Mouse (Mus musculus): ENCODE measurements around the gene Mut.

Gene Mut

DNA sequence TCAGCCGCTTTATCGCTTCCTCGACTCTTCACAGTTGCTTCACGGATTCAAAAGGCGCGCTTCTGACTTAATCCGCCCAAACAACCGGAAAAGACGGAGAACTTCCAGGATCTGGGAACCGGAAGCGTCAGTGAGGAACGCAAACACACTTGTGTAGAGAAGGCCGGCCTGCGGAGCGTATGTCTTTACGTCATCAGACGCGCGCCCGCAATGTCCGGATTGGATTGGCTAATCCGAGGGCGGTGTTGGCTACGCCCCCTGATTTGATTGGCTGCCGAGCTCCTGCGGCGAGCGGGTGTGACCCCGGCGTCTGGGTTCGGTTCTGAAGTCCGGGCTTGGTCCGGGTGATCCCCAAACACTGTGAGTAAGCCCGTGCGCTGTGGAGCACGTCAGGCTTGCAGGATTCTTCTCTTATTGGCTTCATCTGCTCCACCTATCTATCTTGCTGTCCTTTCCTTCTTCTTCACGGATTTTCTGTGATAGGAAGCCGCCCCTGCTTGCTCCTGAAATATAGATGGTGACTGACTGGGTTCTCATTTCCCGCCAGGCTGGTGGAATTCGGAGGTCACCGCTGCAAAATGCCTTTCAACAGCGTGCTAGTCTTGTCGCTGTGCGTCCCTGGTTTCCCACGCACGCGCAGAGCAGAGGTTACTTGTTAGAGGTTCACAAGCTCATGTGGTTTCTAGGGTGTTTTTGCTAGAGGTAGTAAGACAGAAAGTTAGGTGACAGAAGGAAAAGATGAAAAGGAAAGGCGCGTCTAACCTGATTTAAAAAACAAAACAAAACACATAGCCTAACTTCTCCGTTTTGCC, at the start of gene Mut, which contains the start of gene Cenpq:
Mut (plus strand) TSS at position 266 of the 812 bp plus-strand sequence.
Cenpq (minus strand) TSS at position 628 of the 812 bp plus-strand sequence.
- DNase-seq (ENCODE audit: low read depth, low spot score) = peak; percentile 99

DNA sequence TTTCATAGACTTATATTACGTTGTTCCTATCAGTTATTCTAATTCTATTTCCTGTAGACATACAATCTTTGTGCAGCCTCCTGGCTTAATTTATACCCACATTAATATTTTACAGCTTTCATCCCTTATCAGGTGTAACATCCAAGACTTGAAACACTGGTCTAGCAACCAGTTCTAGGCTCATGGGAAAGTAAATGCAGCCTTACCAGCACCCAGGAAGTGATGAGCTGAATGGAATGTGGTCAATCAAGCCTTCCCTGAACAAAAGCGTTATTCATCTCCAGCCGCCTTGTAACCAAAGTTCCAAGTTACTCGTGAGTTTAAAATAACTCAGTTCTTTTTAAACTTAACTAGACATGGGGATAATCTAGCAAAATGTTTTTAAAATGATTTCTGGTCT, 49.3 kb upstream of the Mut start:
- DNase-seq (ENCODE audit: low read depth, low spot score) = no peak

DNA sequence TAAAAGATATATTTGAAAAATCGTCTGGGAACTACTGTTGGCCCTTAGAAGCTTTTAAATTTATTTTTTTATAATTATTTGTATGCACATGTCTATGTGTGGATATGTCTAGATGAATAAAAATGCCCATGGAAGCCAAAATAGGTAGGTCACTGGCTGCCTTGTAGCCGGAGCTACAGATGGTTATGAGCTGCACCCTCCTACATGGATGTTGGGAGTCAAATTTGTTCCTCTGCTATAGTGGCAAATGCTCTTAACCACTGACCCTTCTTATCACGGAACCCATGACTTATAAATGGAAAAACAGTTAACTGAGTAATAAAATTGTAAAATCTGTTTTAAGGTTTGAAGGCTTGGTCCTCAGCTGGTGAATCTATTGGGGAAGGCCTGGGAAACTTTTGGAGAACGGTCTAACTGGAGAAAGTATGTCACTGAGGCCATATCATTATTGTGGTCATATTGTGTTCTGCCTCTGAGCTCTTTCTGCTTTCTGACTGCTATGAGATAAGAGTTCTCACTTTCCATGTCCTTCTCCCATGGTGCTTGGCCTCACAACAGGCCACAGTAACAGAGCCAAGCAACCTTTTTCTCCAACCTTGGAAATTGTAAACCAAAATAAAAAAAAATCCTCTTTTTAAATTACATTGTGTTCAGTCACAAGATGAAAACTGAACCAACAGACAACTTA, 46.5 kb upstream of the Mut start:
- no peak for DNase-seq (ENCODE audit: low read depth, low spot score)

DNA sequence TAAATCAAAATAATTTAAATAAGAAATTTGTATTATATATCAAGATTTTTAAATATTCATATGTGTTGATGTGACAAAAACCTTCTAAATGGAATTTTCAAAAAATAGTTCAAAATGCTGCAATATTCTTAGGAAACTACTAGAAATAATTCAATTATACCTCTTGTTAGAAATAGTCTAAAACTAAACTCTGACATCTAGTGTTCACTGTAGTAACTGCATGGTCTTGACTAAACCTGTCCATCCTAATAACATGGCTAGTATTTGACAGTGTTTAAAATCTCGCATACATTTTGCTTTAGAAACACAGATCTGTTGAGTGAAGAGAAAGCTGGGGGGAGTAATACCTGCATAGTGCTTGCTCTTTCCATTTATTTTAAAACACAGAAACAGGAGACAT, 37.6 kb upstream of the Mut start:
- peak; percentile 39 for DNase-seq (ENCODE audit: low read depth, low spot score)

DNA sequence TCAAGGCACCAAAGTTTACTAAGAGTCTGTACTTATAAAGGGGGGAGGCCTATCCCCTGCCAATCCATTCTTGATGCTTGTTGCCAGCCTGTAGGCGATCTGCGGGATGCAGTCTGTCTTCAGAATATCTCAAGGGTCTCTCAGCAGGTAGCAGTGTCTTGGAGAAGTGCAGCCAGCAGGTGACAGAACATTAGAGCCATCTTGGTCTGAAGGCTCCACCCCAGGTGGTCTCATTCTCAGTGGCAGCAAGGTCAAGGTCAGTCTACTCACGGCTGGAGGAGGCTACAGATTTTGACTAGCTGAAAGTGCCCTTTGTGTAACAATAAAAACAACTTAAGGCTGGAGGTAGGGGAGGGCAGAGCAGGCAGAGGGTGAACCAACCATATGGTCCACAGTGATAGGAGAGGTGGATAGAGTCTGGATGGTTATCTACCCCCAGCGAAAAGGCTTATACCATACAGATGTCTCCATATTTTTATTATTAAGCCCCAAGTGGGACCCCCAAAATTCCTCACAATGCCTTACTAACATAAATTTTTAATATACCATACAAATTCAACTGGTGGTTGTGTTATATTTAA, 34.6 kb upstream of the Mut start:
- DNase-seq (ENCODE audit: low read depth, low spot score) = peak; percentile 85

DNA sequence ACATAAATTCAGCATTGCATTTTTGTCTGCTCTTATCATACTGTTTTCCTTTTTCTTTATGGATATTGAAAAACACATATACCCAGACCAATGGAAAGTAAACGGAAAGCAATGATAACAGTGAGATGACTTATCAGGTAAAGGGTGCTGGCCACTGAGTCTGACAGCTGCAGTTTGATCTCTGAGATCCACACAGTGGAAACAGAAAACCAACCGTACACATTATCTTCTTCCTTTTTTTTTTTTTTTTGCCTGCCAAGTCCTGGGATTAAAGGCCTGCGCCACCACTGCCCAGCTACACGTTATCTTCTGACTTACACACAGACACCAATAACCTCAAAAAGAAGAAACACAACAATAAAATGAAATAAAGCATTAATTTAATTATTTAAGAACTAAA, 31.1 kb upstream of the Mut start:
- DNase-seq (ENCODE audit: low read depth, low spot score) = no peak

DNA sequence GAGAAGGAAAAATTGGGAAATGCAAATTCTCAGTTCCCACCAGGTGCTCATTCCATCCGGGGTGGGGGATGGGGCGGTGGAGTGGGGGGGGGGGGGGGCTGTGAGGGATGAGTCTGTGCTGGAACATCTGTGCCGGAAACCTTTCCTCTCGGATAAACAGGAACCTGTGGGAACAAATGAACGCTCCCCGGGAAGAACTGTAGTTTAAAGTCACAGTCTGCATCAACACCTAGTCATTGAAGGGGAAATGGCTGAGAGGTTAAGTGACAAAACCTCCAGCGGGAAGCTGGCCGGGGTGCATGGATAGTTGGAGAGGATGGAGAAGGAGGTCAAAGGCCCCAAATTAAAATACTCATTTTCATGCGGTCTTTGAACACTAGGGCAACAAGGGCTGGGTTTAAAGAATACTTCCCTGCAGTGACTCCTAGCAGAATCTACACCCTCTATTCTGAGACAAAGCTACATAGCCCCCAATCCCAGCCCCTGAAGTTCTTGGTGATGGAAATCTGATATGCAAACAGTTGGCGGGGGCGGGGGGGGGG, 30.4 kb upstream of the Mut start:
- DNase-seq (ENCODE audit: low read depth, low spot score) = peak; percentile 50

DNA sequence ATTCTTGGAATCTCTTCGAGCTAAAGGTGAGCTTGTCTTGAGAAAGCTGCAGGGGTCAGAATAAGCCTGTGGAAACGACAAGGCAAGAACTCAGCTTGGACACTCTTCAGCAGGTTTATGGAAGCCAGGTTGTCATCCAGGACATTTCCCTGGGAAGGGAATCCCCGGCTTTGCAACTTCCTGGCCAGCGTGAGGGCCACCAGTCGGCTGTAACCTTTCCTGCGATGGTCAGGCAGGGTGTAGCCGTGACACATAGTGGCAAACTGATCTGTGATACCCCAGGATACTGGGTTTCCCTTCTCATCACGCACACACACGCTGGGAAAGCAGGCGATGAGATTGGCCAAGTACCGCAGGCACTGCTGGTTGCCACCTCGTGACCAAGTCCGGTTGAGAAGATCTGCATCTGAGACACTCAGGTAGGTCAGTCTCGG, 29.7 kb upstream of the Mut start:
- DNase-seq (ENCODE audit: low read depth, low spot score) = peak; percentile 50

DNA sequence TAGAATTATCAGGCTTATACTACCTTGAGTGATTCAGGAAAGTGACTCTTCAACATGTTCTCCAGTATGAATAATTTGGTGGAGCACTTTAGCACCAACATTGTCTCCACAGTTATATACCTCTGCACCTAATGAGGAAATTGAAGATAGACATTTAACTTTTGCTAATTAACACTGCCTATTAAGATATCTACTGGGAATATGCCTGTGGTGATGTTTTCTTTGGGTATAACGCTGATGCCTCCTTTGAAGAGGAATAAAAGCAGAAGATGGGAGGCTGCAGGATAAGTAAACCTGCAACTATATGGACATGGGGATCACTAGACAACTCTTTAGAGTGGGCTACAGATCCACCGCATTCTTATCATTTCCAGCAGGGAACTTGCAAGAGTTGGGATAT, 20.2 kb upstream of the Mut start, which contains the start of gene Glyatl3:
Glyatl3 (minus strand) TSS at position 101 of the 400 bp plus-strand sequence.
- DNase-seq (ENCODE audit: low read depth, low spot score) = no peak

DNA sequence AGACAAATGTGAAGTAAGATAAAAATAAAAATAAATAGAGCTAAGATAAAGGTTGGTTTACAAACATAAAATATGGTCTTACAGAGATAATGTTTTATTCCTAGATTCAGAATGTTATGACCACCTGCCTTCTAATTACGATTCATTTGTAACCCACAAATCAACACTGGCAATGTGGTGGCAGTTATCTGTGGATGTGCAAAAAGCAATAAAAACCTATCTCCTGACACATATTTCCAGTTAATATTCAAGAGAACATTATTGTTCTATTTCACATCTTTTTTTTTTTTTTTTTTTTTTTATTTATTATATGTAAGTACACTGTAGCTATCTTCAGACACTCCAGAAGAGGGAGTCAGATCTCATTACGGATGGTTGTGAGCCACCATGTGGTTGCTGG, 19.0 kb upstream of the Mut start:
- DNase-seq (ENCODE audit: low read depth, low spot score) = no peak

DNA sequence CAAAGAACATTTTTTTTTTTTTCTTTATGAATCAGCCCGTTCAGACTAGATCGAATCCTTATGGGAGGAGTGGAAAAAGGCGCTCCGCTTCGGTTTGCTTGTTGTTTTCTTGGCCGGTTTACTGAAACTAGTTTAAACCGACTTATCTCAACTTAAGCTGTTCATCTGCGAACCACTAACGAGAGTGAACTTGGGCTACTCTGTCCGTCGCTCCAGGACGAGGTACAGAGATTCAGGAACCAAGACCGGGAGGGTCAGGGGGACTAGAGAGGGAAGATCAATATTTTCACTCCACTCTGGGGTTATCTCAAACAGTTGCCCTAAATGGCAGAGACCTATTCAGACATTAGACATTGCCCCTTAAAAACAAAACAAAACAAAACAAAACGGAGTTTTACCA, 500 bp upstream of the Mut start:
- peak; percentile 32 for DNase-seq (ENCODE audit: low read depth, low spot score)

DNA sequence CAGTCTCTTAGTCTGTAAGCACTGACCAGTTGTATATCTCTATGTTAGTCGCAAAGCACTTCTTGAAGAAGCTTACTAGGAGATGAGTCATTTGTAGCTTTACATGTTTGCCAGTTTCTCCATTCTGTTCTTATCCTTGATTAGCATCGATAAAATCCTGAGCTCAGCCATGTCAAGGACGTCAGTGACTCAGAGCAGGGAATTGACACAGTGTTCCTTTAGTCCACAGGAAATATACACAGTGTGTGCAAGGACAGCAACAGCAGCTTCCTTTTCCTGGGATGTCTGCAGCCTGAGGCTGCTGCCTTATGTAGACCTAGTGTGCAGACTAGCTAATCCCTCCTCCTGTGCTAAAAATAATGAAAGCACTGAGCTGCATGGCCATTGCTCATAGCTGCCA, 14.0 kb downstream of the Mut start:
- no peak for DNase-seq (ENCODE audit: low read depth, low spot score)

DNA sequence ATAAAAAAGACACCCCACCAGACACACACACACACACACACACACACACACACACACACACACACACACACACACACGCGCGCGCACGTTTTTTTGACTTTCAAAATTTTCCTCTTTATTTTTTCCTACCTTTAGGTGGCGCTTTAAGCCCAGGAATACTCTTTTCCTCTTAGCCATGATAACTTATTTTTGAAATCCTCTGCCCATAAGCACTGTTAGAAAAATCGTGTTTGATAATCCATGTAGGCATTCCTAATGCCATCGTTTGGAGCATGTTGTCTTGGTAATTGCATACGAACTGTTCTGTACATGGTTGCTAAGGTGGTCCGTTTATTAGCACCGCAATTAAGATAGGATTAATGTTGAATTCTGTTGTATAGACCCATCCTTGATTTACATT, 43.4 kb downstream of the Mut start:
- peak; percentile 8 for DNase-seq (ENCODE audit: low read depth, low spot score)

DNA sequence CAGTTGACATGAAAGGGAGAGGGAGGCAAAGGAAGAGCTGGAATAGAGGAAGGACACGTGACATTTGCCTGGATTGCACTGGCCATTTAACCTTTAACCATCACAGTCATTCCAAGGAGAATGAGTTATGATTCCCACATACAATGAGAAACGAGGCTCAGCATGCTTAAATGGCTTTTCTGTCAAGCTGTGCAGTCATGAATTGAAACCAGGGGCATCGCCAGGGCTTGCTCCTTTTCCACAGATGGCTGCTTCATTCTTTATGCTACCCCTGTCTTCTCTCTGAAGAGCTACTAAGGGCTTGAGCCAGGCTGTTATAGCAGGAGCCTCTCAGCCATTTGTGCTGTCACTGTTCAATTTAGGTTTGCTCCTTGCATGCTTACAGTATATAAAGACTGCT, 57.6 kb downstream of the Mut start:
- DNase-seq (ENCODE audit: low read depth, low spot score) = no peak

Data from ZHBTc4 (cell line).